In the genomic region with DNA sequence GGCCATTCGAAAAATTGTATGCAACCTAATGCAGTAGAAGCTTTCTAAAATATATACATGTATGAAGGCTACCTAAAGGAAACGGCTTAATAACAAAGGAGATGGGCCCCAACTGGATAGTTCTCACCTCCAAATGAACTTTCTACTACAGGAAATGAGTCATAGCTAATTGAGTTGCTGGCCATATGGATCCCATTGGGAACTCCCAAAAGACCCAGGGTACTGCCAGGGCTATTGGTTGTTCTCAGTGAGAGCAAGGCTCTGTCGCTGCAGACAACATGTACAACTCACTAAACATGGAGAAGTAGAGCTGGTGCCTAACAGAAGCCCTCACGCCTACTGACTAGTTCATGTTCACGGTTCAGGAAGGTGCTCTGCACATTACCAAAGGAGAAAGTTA, we compare ENCODE assay signal across 23 mouse cellular contexts.
"Had no signal": no experiment of that assay in that cellular context is flagged by ENCODE, and none has a peak within 500 bp of the region (broad histone marks: within the 10 kb centered on the region; RNA-seq: fewer than 3 reads in every experiment).

No protein-coding gene starts in this region.

- H3K4me1 ChIP-seq: liver, embryonic 12.5 days; liver, embryonic 15.5 days; midbrain, embryonic 10.5 days; midbrain, embryonic 13.5 days; stomach, embryonic 15.5 days had no signal

- ATAC-seq: liver, embryonic 12.5 days; midbrain, embryonic 13.5 days; midbrain, embryonic 16.5 days had no signal

- H3K27me3 ChIP-seq: kidney, embryonic 15.5 days; limb, embryonic 13.5 days; liver, embryonic 12.5 days; liver, embryonic 15.5 days; lung, embryonic 15.5 days; megakaryocyte, embryonic 14.5 days; midbrain, embryonic 13.5 days; neural tube, embryonic 13.5 days; stomach, embryonic 15.5 days had no signal

- H3K36me3 ChIP-seq: kidney, embryonic 15.5 days; limb, embryonic 13.5 days; liver, embryonic 12.5 days; midbrain, embryonic 10.5 days; midbrain, embryonic 13.5 days; neural tube, embryonic 13.5 days; stomach, embryonic 15.5 days had no signal

- H3K9me3 ChIP-seq: kidney, embryonic 15.5 days; limb, embryonic 13.5 days; liver, embryonic 12.5 days; liver, embryonic 15.5 days; lung, embryonic 15.5 days; megakaryocyte, embryonic 14.5 days; midbrain, embryonic 10.5 days; midbrain, embryonic 13.5 days; neural tube, embryonic 13.5 days; stomach, embryonic 15.5 days had no signal

- H3K9ac ChIP-seq: kidney, embryonic 15.5 days; limb, embryonic 13.5 days; liver, embryonic 12.5 days; liver, embryonic 15.5 days; lung, embryonic 15.5 days; midbrain, embryonic 13.5 days; neural tube, embryonic 13.5 days; stomach, embryonic 15.5 days had no signal

- H3K27ac ChIP-seq: kidney, embryonic 15.5 days; limb, embryonic 13.5 days; liver, embryonic 12.5 days; liver, embryonic 15.5 days; lung, embryonic 15.5 days; midbrain, embryonic 10.5 days; midbrain, embryonic 13.5 days; neural tube, embryonic 13.5 days; stomach, embryonic 15.5 days had no signal

- H3K4me3 ChIP-seq: kidney, embryonic 15.5 days; limb, embryonic 13.5 days; liver, embryonic 12.5 days; liver, embryonic 15.5 days; lung, embryonic 15.5 days; megakaryocyte, embryonic 14.5 days; midbrain, embryonic 10.5 days; midbrain, embryonic 13.5 days; myocyte; neural tube, embryonic 13.5 days; stomach, embryonic 15.5 days had no signal

- DNase-seq: kidney, adult 18-20 months; kidney, postnatal 14 days; kidney, postnatal 4 days; left cerebral cortex, postnatal 4 days; liver; lung, adult 18-20 months; lung, postnatal 10 days; lung, postnatal 36 days; retina, postnatal 1 day; spleen, adult 18-20 months; thymus, postnatal 25 days had no signal

- H3K4me2 ChIP-seq: kidney, embryonic 15.5 days; limb, embryonic 13.5 days; liver, embryonic 12.5 days; liver, embryonic 15.5 days; lung, embryonic 15.5 days; midbrain, embryonic 13.5 days; neural tube, embryonic 13.5 days; stomach, embryonic 15.5 days had no signal
